Mouse (Mus musculus) lung, adult 2 months (tissue): ENCODE results near the gene Vrk1.

ENCODE experiments used
- CTCF ChIP-seq: fragments of 200-500 bp; IDR thresholded peaks from 2 replicates; pipeline ENCODE4 v1.5.1; 2011; ENCODE audit warnings: mild to moderate bottlenecking, low read length, control low read depth; ENCODE audit not compliant: insufficient read depth
- POLR2A ChIP-seq: fragments of 200-500 bp; IDR thresholded peaks from 2 replicates; pipeline ENCODE4 v1.6.1; 2011; ENCODE audit warnings: low read depth, mild to moderate bottlenecking, control low read depth, low read length, borderline replicate concordance; ENCODE audit errors: extremely low read depth

DNA sequence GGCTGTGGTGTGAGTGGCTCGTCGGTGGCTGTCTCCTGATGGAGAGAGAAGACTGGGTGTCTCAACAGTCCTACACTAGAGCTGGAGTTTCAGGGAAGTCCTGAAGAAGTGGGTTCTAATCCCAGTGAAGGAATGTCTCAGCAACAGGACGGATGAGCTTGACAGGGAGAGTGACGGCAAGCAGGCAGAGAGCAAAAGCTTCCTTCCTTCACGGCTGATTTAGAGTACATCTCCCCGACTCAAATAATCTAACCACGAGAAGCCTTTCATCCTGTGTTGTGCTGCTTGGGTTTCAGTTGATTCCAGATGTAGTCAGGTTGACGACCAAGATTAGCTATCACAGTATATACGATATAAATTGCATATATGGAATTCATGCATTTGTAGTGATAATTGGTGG lies 24.7 kb downstream of the Vrk1 start:
- TF ChIP-seq CTCF (no peak), POLR2A (no peak)
